Mouse (Mus musculus) heart, adult 2 months (tissue): ENCODE measurements around the gene Soga1. TPM values are rescaled to one million over a fixed set of nuclear protein-coding genes. Genes with fewer than 3 reads are reported as not detected.
A peak's percentile ranks its signal among the peaks of the same experiment; 100 is the strongest.

ENCODE experiments used
- DNase-seq, 2 experiments: peaks; one replicate each; pipeline ENCODE4 v3.0.0; 2021
- H3K27ac ChIP-seq: fragments of 200-600 bp; 2 replicates; pipeline ENCODE4 v1.8.1; 2022
- H3K27me3 ChIP-seq: fragments of 200-500 bp; 2 replicates; pipeline ENCODE4 v1.6.1; 2012; ENCODE audit warnings: mild to moderate bottlenecking, low read length, inconsistent platforms, mixed read lengths; ENCODE audit not compliant: control insufficient read depth, insufficient read depth
- H3K36me3 ChIP-seq: fragments of 200-500 bp; 2 replicates; pipeline ENCODE4 v1.6.1; 2012; ENCODE audit warnings: low read length, inconsistent platforms; ENCODE audit not compliant: control insufficient read depth, insufficient read depth
- H3K4me1 ChIP-seq: fragments of 200-500 bp; 2 replicates; pipeline ENCODE4 v1.6.1; 2011; ENCODE audit warnings: low read length; ENCODE audit not compliant: control insufficient read depth, insufficient read depth
- H3K4me3 ChIP-seq: fragments of 200-600 bp; 2 replicates; pipeline ENCODE4 v1.8.1; 2022
- H3K79me2 ChIP-seq: fragments of 200-500 bp; replicated peaks from 2 replicates; pipeline ENCODE4 v1.6.1; 2012; ENCODE audit warnings: mild to moderate bottlenecking, inconsistent platforms, low read length, moderate library complexity, mixed read lengths; ENCODE audit not compliant: control insufficient read depth, insufficient read depth
- H3K9ac ChIP-seq: fragments of 200-500 bp; 2 replicates; pipeline ENCODE4 v1.6.1; 2012; ENCODE audit warnings: low read depth, mild to moderate bottlenecking, control low read depth, inconsistent platforms, low read length, mixed read lengths
- CTCF ChIP-seq: fragments of 200-600 bp; IDR thresholded peaks from 2 replicates; pipeline ENCODE4 v1.8.1; 2022; ENCODE audit warnings: antibody characterized with exemption, mild to moderate bottlenecking, moderate library complexity
- EP300 ChIP-seq: fragments of 200-500 bp; IDR thresholded peaks from 2 replicates; pipeline ENCODE4 v1.6.1; 2011; ENCODE audit warnings: low read depth, low read length, control low read depth; ENCODE audit not compliant: insufficient read depth
- POLR2A ChIP-seq: fragments of 200-500 bp; IDR thresholded peaks from 2 replicates; pipeline ENCODE4 v1.6.1; 2011; ENCODE audit warnings: mild to moderate bottlenecking, low read depth, low read length, control low read depth; ENCODE audit not compliant: insufficient read depth
- WGBS: fragments of 180-500 bp; shearing (Covaris S2); methylation state at CpG from one replicate; pipeline ENCODE4 v1.1.7; 2018; 5-methylcytosine and 5-hydroxymethylcytosine counted together
- intact Hi-C: fragments of 180-260 bp; cut with DNase I; formaldehyde crosslinking; loops from one replicate; pipeline ENCODE4 v1.15.1; 2025
- polyA plus RNA-seq: library from polyadenylated mRNA; depleted of rRNA; stranded (reverse); fragments of >200 nt; gene quantifications from 2 replicates; pipeline ENCODE4 v1.2.3, GENCODE M21; 2012
- total RNA-seq, 2 experiments: library from RNA; stranded (reverse); gene quantifications; 2 replicates each; pipeline ENCODE4 v1.2.3; 2021

Gene Soga1
- total and polyA plus RNA-seq, 3 experiments: 4.8 to 11.7 (median 10.0) TPM

GRCm38 (mm10) chr2:157078059-157078792, 828 bp downstream of the Soga1 start:
- under 1% methylated on average over 77 of the region's 79 CpGs for WGBS
- TF ChIP-seq EP300: no peak
- no peak for TF ChIP-seq POLR2A
- TF ChIP-seq CTCF: no peak
- peaks cover 27% of the 10 kb centered on the region for H3K4me1 ChIP-seq
- H3K36me3 ChIP-seq: peaks cover 3% of the 10 kb centered on the region; the same call in 1 of the 2 replicates
- peak overlapping the region; percentile 89 for H3K4me3 ChIP-seq
- no peaks in the 10 kb centered on the region for H3K27me3 ChIP-seq
- peak overlapping the region; percentile 87 for H3K9ac ChIP-seq
- H3K79me2 ChIP-seq: 0 out of 2 replicates have a peak, but pooled peaks cover 2% of the 10 kb centered on the region
- no peak for DNase-seq
- H3K27ac ChIP-seq: peak overlapping the region; percentile 91
- intact Hi-C loops: loop anchor here (2.0 to 5.0 kb wide), 3 partner anchors 23 to 356 kb away; no protein-coding TSS in a partner anchor

- Histone ChIP-seq H3K36me3 (peaks cover 3% of the 10 kb centered on the region; the same call in 1 of the 2 replicates), H3K79me2 (0 out of 2 replicates have a peak, but pooled peaks cover 2% of the 10 kb centered on the region), H3K27me3 (no peaks in the 10 kb centered on the region), H3K9ac (peak overlapping the region; percentile 87), H3K4me3 (peak overlapping the region; percentile 89), H3K27ac (peak overlapping the region; percentile 91), H3K4me1 (peaks cover 31% of the 10 kb centered on the region)
- DNase-seq: peak; percentile 91 to 94
- intact Hi-C loops: loop anchor here (2.0 to 5.0 kb wide), 3 partner anchors 23 to 355 kb away; no protein-coding TSS in a partner anchor
- WGBS: 1% methylated on average over 15 of the region's 15 CpGs
- TF ChIP-seq POLR2A: peak; percentile 60
- no peak for TF ChIP-seq CTCF
- peak; percentile 87; the same call in 1 of the 2 replicates for TF ChIP-seq EP300
Measured at GRCm38 (mm10) chr2:157077641-157078058, 1.4 kb downstream of the Soga1 start.

GRCm38 (mm10) chr2:157077160-157077559, 1.9 kb downstream of the Soga1 start:
- Histone ChIP-seq H3K27me3 (no peaks in the 10 kb centered on the region), H3K79me2 (peaks cover 2% of the 10 kb centered on the region; the same call in 1 of the 2 replicates), H3K36me3 (peaks cover 3% of the 10 kb centered on the region; the same call in 1 of the 2 replicates), H3K9ac (peak overlapping the region; percentile 47), H3K27ac (peak overlapping the region; percentile 91), H3K4me3 (peak overlapping the region; percentile 89), H3K4me1 (peaks cover 36% of the 10 kb centered on the region)
- DNase-seq: peak in 1 of 2 experiments; percentile 64
- TF ChIP-seq CTCF: no peak
- TF ChIP-seq EP300: no peak
- no peak for TF ChIP-seq POLR2A
- WGBS: 3% methylated on average over 5 of the region's 5 CpGs
- intact Hi-C loops: loop anchor here (5.0 kb wide), 1 partner anchor 355 kb away; no protein-coding TSS in a partner anchor

GRCm38 (mm10) chr2:157076585-157076984, 2.5 kb downstream of the Soga1 start:
- H3K27ac ChIP-seq: peak overlapping the region; percentile 91
- H3K79me2 ChIP-seq: peaks cover 2% of the 10 kb centered on the region; the same call in 1 of the 2 replicates
- H3K4me3 ChIP-seq: 0 out of 2 replicates have a peak overlapping the region, but pooled peaks have one; percentile 8
- H3K9ac ChIP-seq: no peak overlapping the region
- H3K4me1 ChIP-seq: peaks cover 41% of the 10 kb centered on the region
- H3K36me3 ChIP-seq: peaks cover 3% of the 10 kb centered on the region; the same call in 1 of the 2 replicates
- 51% methylated on average over 7 of the region's 7 CpGs for WGBS
- peak in 1 of 2 experiments; percentile 20 for DNase-seq
- no peak for TF ChIP-seq CTCF
- no peak for TF ChIP-seq EP300
- no peak for TF ChIP-seq POLR2A
- intact Hi-C loops: loop anchor here (5.0 kb wide), 1 partner anchor 354 kb away; no protein-coding TSS in a partner anchor
- H3K27me3 ChIP-seq: no peaks in the 10 kb centered on the region

- peak overlapping the region; percentile 91 for H3K27ac ChIP-seq
- H3K4me1 ChIP-seq: peaks cover 49% of the 10 kb centered on the region
- H3K9ac ChIP-seq: no peak overlapping the region
- H3K27me3 ChIP-seq: no peaks in the 10 kb centered on the region
- no peak for TF ChIP-seq POLR2A
- TF ChIP-seq CTCF: 0 out of 2 replicates have a peak, but pooled peaks have one; percentile 7
- TF ChIP-seq EP300: 0 out of 2 replicates have a peak, but pooled peaks have one; percentile 52
- intact Hi-C loops: loop anchor here (5.0 kb wide), 1 partner anchor 353 kb away; no protein-coding TSS in a partner anchor
- peaks cover 2% of the 10 kb centered on the region; the same call in 1 of the 2 replicates for H3K79me2 ChIP-seq
- DNase-seq: peak; percentile 64 to 74
- WGBS: 10% methylated on average over 3 of the region's 3 CpGs
- H3K36me3 ChIP-seq: peaks cover 3% of the 10 kb centered on the region; the same call in 1 of the 2 replicates
- H3K4me3 ChIP-seq: no peak overlapping the region
Measured at GRCm38 (mm10) chr2:157075685-157076084, 3.4 kb downstream of the Soga1 start.
